Mouse (Mus musculus) cerebellum, adult 9-11 months (tissue): ENCODE results near the gene Tyrobp.

ENCODE experiments used
- DNase-seq: peaks from one replicate; pipeline ENCODE4 v3.0.0; 2022

The Tyrobp gene

GRCm38 (mm10) chr7:30464816-30465300, 51.3 kb downstream of the Tyrobp start:
- DNase-seq = no peak
